Mouse (Mus musculus): ENCODE measurements around the gene Mphosph10. TPM values are rescaled to one million over a fixed set of nuclear protein-coding genes. Genes with fewer than 3 reads are reported as not detected.

Mphosph10 gene
- total RNA-seq, 1 experiment from 2014 or later = 29.0 TPM

GRCm38 (mm10) chr7:64351087-64351486 lies 41.0 kb downstream of the Mphosph10 start:
- no peak for DNase-seq

DNA sequence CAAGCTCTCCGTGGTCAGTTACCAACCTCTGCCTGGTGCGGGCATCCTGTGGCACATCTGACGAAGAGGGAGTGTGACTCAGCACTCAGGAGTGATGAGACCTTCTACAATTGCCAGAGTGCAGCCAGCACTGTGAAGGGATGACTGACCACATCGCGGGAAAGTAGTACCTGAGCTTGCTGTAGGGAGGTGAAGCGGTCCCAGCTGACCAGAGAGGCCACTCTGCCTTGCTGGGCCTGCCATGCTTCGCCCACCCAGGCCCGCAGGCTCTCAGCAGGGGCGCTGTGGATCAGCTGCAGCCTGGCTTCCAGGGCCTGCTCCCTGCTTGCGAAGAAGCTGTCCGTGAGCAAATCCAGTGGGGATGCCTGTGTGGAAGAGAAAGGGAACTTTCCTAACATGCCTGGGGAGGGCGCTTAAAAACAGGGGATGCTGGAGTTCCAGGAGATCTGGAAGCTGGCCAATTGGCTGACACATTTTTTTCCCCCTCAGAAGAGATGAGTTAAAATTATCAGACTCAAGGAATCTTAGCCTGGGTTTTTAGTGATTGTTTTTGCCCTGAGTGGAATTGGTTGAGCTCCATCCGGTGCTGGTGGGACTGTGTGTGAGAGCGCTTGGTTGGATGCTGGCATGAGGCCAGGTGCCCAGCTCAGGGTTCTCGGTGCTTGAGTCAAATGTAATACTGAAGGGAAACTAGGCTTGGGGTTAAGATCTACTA lies 42.8 kb downstream of the Mphosph10 start:
- no peak for DNase-seq

DNA sequence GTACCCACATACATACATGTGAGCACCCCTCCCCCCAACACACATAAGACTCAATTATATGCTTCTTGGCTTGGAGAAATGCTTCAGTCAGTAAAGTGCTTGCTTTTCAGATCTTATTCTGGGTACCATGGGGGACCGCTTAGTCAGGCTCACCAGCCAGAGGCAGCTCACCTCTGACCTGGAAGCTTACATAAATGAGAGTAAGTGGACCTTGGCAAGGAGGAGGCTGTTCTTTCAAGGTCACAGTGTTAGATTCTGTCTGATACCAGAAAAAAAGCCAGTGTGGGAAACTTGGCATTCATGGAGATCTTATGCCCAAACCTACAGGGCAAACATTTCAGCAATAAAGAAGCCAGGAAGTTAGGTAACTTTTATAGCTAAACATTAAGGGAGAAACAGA lies 44.3 kb downstream of the Mphosph10 start:
- DNase-seq = no peak

GRCm38 (mm10) chr7:64332686-64333085 lies 59.4 kb downstream of the Mphosph10 start:
- DNase-seq = no peak

DNA sequence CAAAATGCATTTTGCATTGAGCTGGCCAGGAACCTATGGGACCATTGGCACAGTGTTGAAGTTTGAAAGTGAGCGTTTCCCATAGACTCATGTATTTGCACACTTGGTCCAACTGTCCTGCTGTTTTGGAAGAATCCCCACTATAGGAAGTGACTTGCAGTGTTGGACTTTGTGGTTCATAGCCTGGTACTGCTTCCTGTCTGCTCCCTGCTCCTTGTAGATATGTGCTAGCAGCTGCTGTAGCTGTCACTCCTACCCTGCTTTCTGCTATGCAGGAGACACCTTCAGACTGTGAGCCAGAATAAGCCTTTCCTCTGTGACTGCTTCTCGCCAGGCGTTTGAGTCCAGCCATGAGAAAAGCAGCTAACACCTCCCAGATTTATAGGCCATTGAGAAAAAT lies 60.8 kb downstream of the Mphosph10 start:
- no peak for DNase-seq

- DNase-seq = no peak
These were observed 64.6 kb downstream of the Mphosph10 start for GRCm38 (mm10) chr7:64327486-64327885.

GRCm38 (mm10) chr7:64326892-64327291 lies 65.2 kb downstream of the Mphosph10 start:
- DNase-seq = peak; percentile 92

Other genes with a start within 250 kb of the Mphosph10 start
- 0.90 TPM in 1 of 2 replicates, not detected in the other for gene Trpm1, start 238.4 kb downstream of the Mphosph10 start, total RNA-seq (2021)
- gene Mtmr10, start 104.6 kb downstream of the Mphosph10 start, total RNA-seq (2021) = 22.4 and 26.7 TPM in 2 replicates
- 7.5 and 9.8 TPM in 2 replicates for gene Fan1, start 18.2 kb downstream of the Mphosph10 start, total RNA-seq (2021)
- gene Mcee, start 339 bp upstream of the Mphosph10 start, total RNA-seq (2021) = 151 and 154 TPM in 2 replicates
- gene Apba2, start 109.4 kb upstream of the Mphosph10 start, total RNA-seq (2021) = 1.1 and 1.5 TPM in 2 replicates